Mouse (Mus musculus) urinary bladder, postnatal 10 days (tissue): Measurements from ENCODE around the gene Taldo1.

Source experiments
- DNase-seq: peaks from one replicate; pipeline ENCODE4 v3.0.0; 2022; ENCODE audit warnings: low spot score

The Taldo1 gene

GRCm38 (mm10) chr7:141391625-141392551 is at the start of gene Taldo1:
TSS of gene Taldo1 (plus strand) at chr7:141392199.
- DNase-seq: peak; percentile 77

DNA sequence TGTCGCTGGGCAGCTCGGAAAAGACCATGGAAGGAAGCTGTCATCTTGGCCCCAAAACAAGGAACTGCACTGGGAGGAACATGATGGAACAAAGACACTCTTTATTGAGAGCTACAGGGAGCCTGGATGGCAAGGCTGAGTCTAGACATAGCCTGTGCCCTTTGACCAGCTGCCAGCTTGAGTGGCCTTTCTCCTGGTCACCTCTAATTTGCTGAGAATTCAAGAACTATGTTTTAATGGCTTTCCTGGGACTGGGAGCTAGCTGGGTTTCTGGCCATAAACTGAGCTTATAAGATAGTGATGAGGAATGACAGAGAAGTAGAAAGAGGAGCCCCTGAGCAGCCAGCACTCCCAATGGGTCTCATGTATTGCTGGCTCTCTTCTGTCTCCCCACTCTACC is 48.8 kb upstream of the Taldo1 start:
- no peak for DNase-seq

DNA sequence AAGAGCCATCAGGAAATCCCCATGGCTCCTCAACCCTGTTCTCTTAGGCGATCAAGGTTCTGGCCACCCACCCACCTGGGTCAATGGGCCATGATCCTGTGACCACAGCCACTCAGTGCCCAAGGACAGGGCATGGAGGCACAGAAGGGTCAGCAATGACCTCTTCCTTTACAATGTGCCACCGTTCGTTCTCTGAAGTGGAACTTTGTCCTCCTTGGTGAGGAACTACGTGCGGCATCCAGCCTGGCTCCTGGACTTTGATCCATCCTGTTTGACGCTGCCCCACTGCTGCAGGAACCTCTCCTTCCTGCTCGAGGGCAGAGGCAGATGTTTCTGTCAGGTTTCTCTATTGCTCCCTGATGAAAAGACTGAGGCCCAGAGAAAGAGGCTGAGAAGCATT is 48.3 kb upstream of the Taldo1 start:
- DNase-seq: no peak

DNA sequence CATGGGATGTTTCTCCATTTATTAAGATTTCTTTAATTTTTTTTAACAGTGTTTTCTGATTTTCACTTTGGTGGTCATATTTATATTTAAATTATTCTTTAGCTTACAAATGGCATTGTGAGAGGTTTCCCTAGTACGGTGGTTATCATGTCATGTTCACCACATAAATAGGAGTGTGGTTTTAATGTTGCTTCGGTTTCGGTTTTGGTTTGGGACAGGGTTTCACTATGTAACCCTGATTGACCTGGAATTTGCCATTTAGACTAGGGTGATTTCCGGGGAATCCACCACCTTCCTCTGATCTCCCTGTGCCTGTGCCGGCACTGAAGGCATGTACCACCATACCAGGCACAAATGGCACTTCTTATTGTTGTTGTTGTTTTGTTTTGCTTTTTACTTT is 47.2 kb upstream of the Taldo1 start:
- DNase-seq: no peak

- DNase-seq: no peak
Observed at GRCm38 (mm10) chr7:141351061-141351460, 40.9 kb upstream of the Taldo1 start.

DNA sequence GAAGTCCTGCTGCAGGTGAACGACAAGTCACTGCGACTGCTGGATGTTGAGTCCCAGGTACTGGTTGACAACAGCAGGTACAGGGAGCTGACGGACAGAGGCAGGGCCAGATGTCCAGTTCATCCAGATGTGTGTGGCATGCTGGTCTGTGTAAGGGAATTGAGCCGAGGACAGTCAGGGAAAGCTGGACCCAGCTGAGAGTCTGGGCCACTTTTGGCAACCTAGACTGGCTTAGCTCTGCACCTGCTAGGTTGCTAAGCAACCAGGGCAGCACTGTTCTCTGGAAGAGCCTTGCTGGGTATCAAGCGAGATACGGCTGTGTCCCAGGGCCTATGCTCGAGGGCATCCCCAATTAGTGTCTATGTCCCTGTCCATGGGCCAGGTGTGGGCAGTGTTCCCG is 36.9 kb upstream of the Taldo1 start:
- no peak for DNase-seq

GRCm38 (mm10) chr7:141355626-141356326 is 36.2 kb upstream of the Taldo1 start:
- no peak for DNase-seq

DNA sequence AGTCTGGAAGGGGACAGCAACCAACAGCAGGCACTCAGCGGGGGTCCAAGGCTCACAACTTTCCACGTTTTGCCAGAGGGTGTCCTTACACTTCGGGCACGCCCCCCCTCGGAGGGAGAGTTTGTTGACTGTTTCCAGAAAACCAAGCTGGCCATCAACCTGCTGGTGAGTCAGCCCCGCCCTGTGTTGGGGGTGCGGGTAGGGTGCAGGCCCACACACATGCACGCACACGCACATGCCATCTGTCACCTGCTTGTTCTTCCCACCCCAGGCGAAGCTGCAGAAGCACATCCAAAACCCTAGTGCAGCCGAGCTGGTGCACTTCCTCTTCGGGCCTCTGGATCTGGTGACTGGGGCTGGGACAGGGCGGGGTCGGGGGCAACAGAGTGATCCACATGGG is 35.0 kb upstream of the Taldo1 start:
- DNase-seq: no peak

- DNase-seq: no peak
Observed at GRCm38 (mm10) chr7:141361510-141361909, 30.5 kb upstream of the Taldo1 start.

- DNase-seq: no peak
Observed at GRCm38 (mm10) chr7:141363106-141363751, 28.8 kb upstream of the Taldo1 start.

DNA sequence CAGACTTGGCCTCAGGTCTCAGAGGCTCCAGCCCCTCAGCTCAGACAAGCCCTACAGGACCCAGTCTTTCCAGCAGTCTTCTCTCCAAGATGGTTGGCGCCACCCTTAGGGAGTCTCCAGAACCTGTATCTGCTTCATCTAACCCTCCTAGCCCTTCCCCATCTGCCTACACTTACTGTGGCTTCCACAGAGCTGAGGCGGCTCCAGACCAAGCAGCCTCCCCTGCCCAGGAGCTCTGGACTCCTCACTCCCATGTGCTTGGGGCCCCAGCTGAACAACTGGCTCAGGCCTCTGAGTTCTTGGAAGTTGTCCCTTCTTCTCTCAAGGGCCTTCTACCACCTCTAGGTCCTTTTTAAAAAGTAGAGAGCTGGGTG is 28.3 kb upstream of the Taldo1 start:
- DNase-seq: no peak

GRCm38 (mm10) chr7:141364349-141365048 is 27.5 kb upstream of the Taldo1 start:
- no peak for DNase-seq

- no peak for DNase-seq
Observed at GRCm38 (mm10) chr7:141365049-141365445, 27.0 kb upstream of the Taldo1 start.

DNA sequence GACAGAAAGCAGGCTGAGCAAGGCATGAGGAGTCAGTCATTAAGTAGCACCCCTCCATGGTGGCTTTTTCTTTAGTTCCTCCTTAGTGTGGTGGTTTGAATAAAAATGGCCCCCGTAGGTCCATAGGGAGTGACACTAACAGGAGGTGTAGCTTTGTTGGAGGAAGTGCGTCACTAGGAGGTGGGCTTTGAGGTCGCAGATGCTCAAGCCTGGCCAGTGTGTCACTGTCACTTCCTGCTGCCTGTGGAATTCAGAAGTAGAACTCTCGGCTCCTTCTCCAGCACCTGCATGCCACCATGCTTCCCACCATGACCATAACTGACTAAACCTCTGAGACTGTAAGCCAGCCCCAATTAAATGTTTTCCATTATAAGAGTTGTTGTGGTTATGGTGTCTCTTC is 24.6 kb upstream of the Taldo1 start:
- no peak for DNase-seq

DNA sequence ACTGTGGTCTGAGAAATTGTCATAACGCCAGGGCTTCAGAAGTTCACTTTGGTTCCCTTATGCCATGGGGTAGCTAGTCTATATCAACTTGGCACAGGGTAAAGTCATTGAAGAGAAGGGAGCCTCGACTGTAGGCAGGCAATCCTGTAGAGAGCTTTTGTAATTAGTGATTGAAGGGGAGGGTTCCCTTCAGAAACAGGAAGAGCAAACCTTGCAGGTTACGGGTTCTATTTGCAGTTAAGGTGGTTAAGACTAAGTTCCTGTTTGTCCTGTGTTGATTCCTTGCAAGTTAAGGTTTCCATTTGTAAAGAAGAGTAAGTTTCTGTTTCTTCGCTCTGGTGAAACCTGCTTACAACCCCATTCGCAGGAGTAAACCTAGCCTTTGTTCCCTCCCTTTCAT is 22.1 kb upstream of the Taldo1 start:
- no peak for DNase-seq

DNA sequence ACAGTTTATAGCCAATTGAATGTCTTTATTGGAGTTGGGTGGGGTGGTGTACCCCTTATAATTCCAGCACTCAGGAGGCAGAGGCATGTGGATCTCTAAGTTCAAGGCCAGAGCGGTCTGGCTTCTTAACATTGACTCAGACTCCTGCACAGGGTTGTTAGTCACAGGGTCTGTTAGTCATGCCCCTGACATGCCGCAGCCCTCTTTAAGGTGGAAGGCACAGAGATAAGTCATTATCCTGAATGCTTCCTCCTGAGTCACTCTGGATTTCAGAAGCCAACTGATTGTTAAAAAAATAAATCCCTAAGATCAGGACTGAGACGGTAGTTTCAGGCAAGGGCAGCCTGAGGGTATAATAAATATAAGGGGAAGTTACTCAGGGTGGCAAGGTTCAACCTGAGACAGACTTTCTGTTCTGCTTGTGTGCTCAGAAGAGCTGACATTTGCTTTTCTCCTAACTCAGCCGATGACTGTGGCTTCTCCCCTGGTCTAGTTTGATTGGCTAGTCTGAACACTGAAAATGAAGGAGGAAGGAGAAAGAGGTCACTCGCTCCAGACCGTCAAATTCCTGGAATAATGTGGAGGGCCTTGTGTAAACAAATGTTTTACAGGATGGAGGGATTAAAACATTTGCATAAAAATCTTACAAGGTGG is 19.9 kb upstream of the Taldo1 start:
- DNase-seq: no peak

DNA sequence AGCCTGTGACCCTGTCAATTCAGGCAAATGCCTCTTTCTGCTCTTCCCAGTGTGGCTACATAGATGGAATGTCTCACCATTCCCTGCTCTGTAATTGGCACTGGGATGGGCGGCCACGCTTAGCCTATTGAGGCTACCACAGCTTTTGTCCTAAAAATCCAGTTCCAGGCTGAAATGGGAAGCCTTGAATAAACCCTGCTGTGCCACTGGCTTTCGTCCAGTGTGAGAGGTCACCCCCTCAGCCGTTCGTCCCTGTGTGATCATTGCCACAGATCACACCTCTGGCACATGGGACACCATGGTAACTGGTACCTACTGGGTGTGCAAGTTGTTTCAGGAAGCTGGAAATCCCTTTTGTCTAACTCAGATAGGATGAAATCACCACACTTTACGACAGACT is 18.4 kb upstream of the Taldo1 start:
- DNase-seq: no peak

DNA sequence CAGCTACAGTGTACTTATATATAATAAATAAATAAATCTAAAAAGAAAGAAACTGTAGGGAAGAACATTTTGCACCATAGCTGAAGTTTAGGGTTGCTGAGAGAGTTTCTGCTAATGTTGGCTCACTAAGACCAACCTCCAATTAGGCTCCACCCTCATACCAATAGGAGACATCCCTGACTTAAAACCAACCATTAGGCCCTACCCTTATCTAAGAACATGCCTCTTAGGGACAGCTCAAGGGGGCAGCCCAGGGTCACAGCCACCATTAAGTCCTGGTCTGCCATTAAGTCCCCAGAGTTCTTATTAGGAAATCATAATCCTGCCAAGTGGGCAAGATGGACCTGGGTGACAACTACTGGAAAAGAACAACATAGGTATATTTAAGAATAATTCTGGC is 17.6 kb upstream of the Taldo1 start:
- DNase-seq: no peak

GRCm38 (mm10) chr7:141379584-141379983 is 12.4 kb upstream of the Taldo1 start:
- DNase-seq: no peak

DNA sequence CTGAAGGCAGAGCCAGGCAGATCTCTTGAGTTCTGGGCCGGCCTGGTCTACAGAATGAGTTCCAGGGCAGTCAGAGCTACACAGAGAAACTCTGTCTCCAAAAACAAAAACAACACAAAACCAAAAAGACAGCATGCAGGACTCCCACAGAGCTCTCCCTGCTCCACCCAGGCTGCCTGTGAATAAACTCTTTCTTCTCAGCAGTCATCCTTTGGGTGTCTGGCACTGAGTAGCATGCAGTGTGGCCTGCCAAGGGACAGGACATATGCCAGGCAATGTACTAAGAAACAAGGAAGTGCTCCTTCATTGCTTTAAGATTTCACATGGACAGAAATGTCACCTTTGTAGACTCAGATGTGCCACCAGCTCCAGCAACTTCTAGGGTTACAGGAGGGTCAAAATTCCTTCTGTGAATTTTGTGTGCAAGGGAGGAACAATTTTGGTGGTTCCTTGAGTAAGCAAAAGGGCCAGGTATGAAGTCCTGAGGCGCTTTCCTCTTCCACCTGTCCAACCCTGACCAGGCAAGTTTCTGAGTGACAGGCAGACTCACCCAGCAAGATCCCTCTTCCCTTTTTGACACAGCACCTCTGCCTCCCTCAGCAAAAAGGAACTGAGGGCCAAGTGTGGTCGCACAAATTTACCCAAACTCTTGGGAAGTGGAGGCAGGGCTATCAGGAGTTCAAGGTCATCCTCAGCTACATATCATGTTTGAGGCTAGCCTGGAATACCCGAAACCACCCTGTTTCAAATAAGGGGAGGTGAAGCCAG is 10.7 kb upstream of the Taldo1 start:
- no peak for DNase-seq
